Mouse (Mus musculus): ENCODE data around the gene Fbxw10.
A peak's percentile ranks its signal among the peaks of the same experiment; 100 is the strongest.

Fbxw10 gene

DNA sequence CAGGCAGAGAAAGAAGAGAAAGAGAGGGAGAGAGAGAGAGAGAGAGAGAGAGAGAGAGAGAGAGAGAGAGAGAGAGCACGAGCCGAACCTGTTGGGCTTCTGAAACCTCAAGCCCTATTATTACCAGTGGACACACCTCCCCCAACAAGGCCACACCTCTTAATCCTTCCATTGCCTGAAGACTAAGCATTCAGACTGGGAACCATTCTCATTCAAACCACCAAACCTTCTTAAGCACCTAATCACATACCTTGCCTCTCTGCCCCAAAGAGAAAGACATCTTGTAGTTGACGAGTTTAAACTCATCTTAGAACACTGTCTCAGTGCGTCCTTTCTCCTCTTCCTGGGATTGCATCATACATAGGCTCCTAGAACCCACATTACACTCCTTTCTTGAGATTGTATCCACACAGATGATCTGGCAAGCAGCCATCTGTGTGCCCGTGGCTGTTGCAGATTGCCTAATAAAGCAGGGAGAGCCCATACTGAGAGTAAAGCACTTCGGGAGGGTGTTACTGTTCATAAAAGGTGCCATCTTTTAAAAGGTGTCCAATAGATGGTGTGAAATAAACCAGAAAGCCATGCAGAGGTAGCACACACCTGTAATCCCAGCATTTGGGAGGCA, 57.1 kb downstream of the Fbxw10 start:
- DNase-seq (ENCODE audit: low read depth, low spot score), result no peak

DNA sequence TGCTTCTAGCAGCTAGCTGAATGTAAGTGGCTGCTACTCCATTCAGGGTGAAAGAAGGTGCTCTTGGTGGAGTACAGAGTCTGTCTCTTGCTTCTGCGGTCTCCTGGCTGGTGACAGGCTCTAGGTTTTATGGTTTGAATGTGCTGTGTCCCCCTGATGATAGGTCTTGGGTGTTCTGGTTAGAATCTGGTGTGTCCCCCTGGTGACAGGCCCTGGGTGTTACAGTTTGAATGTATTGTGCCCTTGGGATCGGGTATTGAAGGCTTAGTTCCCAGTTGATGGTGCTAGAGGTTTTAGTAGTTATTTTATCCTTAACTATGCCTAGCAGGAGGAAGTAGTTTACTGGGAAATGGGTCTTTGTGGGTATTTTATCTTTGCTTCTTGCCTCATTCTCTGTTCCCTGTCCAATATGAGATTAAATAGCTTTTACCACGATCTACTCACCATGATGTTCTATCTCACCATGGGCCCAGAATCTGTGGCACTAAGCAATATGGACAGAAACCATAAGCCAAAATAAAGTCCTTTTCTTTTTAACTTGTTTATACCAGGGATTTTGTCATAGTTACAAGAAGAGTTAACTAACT, 62.9 kb downstream of the Fbxw10 start:
- DNase-seq (ENCODE audit: low read depth, low spot score), result peak; percentile 19

DNA sequence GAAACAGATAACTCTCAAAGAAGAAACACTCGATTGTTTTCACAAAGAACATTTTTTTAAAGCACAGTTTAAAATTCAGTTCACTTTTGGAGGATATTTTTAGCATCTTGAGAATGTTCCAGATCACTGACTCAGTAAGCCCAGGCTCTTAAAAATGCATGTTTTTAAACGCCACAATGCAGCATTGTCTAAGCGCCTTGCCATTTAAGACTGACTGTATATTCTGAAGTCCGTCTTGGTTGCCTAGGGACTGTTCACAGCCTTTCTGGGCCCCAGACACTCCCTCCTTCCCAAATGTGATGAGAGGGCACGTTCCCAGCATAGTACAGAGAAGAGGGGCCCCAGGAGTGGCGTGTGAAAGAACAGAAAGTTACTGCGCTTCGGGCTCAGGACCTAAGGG, 64.5 kb downstream of the Fbxw10 start:
- no peak for DNase-seq (ENCODE audit: low read depth, low spot score)

DNA sequence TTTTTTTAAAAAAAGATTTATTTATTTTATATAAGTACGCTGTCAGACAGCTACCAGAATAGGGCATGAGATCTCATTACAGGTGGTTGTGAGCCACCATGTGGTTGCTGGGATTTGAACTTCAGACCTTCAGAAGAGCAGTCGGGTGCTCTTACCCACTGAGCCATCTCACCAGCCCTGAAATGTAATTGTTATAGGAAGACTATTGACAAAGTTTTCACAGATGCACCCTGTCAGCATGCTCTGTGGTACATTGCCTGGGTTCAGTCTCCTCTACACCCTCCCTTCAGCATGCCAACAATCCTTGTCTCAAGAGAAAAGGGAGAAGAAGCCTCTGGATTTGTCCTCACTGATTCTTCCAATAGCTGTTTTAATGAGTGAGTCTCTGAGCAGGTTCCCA, 66.3 kb downstream of the Fbxw10 start:
- no peak for DNase-seq (ENCODE audit: low read depth, low spot score)

DNA sequence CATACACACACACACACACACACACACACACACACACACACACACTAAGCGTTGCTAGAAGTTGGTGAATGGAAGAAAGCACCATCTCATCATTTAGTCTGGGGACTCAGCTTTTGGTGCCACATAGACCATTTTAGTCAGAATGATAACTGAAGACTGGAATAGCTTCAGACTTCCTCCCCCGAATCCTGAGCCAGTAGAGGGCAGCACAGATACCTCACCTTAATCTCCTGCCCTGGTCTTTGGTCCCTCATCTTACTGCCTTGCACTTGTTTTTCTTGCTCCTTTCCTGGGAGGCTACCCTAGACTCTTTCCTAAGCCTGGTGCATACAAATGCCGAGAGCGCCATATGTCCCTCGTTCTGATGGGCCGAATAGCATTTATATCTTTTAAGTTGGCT, 67.7 kb downstream of the Fbxw10 start:
- no peak for DNase-seq (ENCODE audit: low read depth, low spot score)

DNA sequence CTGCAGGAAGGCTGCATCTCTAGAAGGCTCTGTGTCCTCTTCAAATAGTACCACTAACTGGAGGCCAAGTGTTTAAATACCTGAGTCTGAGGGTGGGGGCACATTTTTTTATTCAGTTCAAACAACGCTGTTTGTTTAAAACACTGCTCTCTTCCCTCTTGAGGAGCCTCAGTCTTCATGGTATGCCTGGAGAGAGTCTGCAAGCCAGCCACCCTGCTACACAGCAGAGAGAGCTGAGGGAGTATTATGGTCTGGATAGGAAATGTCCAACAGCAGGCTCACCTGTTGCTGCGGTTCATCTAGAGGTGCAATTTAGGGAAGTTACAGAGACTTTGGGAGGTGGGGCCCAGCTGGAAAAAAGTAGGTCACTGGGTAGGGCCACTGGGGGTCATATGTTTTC, 68.6 kb downstream of the Fbxw10 start:
- no peak for DNase-seq (ENCODE audit: low read depth, low spot score)

DNA sequence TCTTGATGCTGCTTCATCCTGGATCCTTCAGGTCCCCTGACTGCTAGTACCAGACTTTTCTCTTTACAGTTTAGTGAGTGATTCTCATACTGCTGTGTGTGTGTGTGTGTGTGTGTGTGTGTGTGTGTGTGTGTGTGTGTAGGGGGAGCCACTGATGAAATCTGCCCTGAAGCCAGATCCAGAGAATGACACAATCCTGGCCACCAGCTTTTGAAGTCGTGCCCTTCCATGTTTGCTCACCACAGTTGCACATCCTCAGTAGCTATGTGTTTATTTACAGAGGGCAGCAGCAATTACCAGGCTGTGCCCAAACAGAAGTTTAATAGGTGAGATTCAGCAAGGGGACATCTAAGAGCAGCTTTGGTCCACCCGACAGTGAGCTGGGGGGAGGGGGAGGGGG, 69.9 kb downstream of the Fbxw10 start:
- no peak for DNase-seq (ENCODE audit: low read depth, low spot score)

DNA sequence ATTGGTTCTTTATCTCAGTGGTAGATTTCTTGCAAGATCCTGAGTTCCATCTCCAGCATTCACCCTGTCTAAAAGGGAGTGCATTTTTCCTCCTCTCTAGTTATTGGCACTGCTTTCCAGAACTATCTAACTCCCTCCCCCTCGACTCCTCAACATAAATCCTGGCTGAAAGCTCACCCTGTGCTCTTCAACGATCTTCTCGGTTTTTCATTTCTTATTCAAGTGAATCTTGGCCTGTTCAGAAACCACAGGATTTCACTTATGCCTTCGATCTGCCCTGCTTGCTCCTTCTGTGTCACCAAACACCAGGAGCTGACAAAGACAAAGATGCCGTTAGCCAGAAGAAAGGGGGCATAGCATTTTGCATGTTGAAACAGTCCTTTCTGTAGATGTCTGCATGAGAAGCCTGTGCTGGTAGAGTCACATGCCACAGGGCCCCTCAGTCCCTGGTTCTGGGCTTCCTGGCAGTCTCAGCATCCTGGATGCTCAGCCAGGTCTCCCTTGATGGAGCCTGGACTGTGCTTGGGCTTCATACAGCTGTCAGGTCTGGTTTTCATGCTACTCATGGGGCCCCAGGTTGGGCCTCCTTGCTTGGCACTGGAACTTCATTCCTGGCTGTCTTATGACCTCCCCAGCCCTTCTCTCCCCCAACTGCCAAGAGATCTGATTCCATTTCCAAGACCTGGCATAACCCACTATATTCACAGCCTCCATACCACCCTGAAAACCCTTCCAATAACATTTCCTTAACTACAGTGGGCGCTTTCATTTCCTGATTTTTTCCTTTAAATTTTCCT, 73.3 kb downstream of the Fbxw10 start:
- DNase-seq (ENCODE audit: low read depth, low spot score), result no peak

DNA sequence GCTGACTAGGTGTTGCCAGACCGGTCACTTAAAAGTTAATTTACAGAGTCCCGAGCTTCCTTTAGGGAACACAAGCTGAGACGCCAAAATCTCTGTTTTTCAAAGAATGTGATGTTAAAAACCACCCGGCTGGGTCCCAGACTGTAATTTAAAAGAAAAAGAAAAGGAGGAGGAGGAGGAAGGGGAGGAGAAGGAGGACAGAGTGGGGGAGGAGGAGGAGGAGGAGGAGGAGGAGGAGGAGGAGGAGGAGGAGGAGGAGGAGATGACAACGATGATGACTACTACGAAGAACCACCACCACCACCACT, 73.8 kb downstream of the Fbxw10 start:
- no peak for DNase-seq (ENCODE audit: low read depth, low spot score)

DNA sequence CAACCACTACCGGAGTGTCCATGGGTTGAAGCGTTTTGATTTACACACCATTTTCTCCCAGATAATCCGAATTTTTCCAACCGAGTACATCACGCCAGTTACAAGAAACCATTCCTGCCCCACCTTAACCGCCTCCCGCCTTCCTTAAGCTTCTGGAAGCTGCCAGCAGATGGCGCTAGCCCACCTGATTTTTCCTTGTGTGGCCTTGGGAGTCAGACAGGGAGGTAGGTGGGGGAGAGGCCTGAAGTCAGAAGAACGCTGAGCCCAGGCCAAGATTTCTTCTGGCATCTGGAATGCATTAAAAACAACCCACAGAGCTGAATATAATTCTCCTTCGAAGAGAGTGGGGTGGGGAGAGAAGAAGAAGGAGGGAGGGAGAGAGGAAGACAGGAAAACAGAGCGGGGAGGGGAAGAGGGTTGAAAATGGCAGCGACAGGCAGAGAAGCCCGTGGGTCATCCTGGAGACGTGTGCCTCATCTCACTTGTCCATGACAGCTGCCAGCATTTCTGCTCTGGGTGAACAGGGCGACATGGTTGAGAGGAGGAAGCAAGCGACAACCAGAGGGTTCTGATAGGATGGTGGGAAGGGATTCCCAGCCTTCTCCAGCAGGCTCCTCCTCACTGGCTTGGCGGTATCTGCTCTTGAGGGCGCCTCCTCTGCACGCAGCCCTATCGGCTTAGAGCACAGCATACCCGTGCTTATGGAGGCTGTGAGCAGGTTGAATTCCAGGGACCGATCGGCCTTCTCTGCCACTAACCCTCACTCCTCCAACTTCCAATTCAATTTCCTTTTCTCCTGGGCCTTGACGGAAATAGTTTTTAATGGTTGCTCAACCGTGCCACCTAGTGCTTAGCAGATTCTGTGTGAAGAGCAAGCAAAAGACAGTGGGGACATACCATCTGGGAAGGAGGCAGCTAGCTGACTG, 74.4 kb downstream of the Fbxw10 start:
- peak; percentile 40 for DNase-seq (ENCODE audit: low read depth, low spot score)

DNA sequence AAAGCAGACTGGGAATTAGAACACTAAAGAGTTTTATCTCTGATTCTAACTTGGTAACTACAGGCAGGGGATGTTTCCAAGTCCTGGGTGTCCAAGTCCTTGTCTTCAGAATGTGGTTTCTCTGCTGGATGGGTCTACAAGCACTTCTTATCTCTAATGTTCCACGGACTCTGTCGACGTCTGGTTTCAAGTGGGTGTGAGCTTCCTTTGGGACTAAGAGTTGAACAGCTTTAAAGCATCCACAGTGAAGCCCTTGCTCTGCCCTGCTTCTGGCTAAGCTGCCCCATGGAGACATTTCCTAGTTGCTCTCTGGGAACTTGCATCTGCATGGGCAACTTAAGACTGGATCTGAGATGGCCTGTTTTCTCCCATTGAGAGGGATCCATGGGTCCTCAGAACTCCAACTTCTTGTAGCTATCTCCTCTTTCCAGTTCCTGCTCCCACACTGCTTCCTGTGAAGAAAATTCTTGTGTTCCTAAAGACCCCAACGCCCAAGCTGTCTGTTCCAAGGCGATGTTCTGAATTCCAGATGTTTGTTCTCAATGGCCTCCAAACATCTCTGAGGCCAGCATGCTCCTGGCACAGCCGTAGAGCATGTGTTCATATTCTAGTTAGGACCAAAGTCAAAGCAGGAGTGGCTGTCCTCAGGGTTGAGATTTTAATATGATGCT, 77.4 kb downstream of the Fbxw10 start:
- no peak for DNase-seq (ENCODE audit: low read depth, low spot score)

All from CD4-positive helper T cell, adult 2 months (primary cell).